Mouse (Mus musculus) layer of hippocampus, postnatal 25 days (tissue): ENCODE data around the gene Slc16a8. TPM values are rescaled to one million over a fixed set of nuclear protein-coding genes. Genes with fewer than 3 reads are reported as not detected.

Experiments used
- DNase-seq, 2 experiments: peaks; one replicate each; pipeline ENCODE4 v3.0.0; 2022; ENCODE audit warnings: mixed read lengths in 2 of 2, low spot score in 1 of 2; ENCODE audit errors: extremely low spot score in 1 of 2
- total RNA-seq, 2 experiments: library from RNA; stranded (reverse); gene quantifications; 2 replicates each; pipeline ENCODE4 v1.2.3; 2021

Slc16a8 gene
- not detected for total RNA-seq

DNA sequence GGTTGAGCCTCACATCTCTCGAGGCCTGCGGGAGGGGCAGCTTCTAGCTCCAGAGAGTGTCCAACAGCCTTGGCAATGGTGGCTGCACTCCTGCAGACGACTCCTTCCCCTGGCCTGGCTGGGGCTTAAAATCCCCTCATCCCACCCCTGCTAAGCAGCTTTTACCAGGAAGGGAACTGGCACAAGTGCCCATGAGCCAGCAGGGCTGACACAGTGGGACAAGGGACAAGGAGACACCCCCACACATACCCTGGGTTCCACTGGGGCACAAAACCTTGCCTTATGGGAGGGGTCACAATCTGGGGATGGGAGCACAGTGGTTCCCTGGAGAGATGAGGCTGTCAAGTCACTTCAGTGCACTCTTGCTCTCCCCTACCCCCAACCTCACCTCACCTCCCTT, at the start of gene Slc16a8:
Gene Slc16a8, minus strand, starts transcription at position 101 of the 400 bp plus-strand sequence.
- no peak for DNase-seq

GRCm38 (mm10) chr15:79303725-79304124, 49.2 kb upstream of the Slc16a8 start:
- peak in 1 of 2 experiments; percentile 21 for DNase-seq

- DNase-seq = no peak
Observed at GRCm38 (mm10) chr15:79299563-79300155, 45.1 kb upstream of the Slc16a8 start.

DNA sequence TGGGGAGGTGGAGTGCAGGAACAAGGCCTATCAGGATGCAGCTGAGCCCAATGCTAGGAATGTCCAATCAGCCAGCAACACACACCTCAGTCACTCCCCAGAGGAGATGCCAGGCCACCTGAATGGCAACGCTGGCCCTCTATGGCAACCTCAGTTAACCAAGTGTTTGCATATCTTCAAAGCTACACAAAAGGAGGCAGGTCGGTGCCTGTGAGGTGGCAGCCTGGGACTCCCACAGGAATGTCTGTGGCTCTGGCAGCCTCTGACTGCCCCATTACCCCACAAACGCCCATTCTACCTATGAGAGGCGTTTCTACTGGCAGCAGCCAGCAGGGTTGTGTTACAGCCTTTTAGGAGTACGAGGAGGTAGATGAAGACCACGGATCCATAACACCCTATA, 44.0 kb upstream of the Slc16a8 start:
- DNase-seq = no peak

GRCm38 (mm10) chr15:79292779-79293178, 38.2 kb upstream of the Slc16a8 start:
- DNase-seq = no peak

DNA sequence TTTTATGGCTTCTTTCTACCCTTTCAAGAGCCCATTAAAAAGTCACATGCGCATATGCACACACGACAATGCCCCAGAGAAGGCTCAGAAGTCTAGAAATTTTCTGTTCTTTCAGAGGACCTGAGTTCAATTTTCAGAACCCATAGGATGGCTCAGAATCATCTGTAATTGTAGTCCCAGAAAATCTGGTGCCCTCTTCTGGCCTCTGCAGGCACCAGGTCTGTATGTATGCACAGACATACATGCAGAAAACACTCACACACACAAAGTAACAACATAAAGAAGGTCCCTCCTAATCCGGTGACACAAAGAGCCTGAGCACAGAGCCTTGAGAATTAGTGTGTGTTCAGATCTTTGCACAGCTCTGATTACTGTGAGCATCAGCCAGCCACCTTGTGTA, 35.8 kb upstream of the Slc16a8 start:
- DNase-seq = no peak

DNA sequence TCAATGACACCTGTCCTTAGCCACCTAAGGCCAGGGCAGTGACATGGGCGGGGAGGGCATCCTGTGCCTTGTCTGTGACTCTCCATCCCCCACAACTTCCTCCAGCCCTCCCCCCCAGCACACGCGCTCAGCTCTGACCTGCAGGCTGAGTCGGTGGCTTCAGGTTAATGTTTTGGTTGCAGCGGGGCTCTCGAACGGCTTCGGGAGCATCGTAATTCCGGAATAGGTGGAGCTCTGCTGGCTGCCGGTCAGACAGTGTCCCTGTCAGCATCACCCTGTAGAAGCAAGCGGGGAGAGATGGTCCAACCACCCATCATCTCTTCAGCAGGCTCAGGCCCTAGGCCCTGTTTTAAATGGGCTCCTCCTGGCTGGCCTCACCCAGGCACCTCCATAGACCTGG, 34.9 kb upstream of the Slc16a8 start:
- no peak for DNase-seq

GRCm38 (mm10) chr15:79288387-79288786, 33.8 kb upstream of the Slc16a8 start:
- no peak for DNase-seq

DNA sequence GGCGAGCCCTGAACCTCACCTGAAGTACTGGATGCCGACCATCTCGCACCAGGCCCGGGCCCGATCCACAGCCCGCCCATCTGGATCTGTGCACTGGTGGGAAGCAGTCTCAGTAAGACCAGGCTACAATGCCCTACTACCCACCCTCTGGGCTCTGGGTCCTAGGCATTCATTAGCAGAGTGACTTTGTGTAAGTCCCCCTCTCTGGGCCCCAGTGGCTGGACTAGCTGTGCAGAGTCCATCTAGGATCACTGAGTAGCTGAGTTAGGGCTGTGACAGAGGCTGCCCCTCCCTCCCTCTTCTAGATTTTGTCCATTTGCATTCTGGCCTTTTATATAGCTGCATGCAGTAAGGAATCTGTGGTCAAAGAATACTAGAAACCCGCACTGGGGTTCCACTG, 32.5 kb upstream of the Slc16a8 start:
- DNase-seq = no peak

GRCm38 (mm10) chr15:79286141-79286540, 31.6 kb upstream of the Slc16a8 start:
- no peak for DNase-seq

DNA sequence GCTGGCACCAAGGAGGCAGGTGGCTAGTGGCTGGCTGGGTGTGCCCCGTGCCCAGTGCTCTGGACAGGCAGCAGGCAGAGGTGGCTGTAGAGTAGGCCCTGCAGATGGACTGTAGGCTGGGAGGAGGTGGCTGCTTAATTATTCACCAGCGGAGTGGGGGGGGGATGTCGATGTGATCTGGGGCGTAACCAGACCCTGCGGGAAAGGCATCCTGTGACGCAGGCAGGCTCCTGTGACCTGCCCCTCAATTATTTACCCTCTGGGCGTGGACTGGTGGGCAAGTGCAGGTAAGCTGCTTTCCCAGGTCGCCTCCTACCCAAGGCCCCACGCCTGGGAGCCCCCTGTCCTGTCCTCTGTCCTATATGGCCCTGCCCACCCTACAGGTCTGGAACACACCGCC, 30.8 kb upstream of the Slc16a8 start, which contains the start of gene Baiap2l2:
Gene Baiap2l2, minus strand, starts transcription at position 139 of the 400 bp plus-strand sequence.
- no peak for DNase-seq

- no peak for DNase-seq
Observed at GRCm38 (mm10) chr15:79283371-79283770, 28.8 kb upstream of the Slc16a8 start.

DNA sequence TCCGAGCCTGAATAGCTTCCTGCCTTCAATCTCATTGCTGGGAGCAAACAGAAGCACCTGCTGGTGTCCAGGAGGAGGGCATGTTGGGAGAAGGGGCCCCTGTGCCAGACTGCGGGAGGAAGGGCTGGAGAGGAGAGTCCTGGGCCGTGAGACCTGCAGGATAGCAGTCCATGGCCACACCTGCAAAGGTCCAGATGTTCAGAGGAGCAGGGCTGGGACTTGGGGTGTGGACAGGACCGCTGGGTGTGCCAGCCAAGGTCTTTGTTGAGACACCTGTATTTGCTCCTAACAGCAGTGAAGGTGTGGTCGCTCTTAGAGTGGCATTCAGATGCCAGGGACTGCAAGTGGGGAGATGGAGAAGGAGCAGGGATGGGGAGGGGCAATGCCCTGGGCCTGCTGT, 27.9 kb upstream of the Slc16a8 start:
- DNase-seq = no peak

DNA sequence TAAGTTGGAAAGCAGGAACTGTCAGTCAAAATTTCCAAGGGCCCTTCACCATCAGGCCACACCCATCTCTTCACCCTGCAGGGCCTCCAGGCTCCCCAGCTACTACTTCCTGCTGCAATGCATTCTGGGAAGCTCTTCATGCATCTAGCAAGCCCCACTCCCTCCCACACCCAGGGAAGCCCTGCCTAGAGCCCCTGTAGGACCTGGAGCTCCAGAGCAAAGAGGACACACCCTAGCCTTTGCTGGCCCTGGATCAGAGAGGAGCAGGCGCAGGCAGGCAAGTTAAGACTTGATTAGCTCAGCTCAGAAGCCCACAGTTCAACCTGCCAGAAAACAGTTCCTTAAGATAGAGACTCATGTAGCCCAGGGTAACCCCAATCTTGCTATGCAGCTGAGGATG, 26.8 kb upstream of the Slc16a8 start:
- DNase-seq = no peak

DNA sequence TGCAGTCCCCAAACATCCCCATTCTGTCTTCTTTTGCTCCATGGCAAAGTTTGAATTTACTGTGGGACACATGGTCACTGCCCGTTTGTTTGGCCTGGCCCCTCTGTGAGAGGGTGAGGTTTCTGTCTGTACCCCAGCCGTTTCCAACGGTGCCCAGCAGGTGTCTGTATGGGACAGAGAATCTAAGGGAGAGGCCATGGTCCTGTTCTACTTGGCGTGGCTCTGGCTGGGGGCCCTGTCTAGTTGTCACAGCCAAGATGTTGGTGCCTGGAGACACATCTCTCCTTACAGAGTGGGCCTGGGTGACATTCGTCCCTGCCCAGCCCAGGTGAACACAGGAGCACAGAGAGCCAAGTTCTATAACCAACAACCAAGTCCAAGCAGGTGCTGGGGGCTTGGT, 26.3 kb upstream of the Slc16a8 start:
- DNase-seq = no peak

DNA sequence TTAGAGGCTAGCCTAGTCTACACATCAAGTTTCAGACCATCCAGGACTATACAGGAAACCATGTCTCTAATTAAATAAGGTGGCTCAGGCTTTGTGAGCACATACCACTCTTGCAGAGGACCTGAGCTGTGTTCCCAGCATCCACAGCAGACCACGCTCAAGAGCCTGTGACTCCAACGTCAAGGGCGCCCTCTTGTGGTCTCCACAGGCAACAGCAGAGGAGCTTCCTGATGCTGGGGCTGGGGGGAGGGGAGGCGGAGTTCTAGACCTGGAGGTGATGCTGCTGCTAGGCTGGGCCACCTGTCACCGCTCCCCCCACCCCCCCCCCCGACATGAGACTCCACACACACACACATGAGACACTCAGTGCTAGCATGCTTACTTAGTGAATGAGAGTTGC, 25.6 kb upstream of the Slc16a8 start:
- no peak for DNase-seq

GRCm38 (mm10) chr15:79277728-79278127, 23.2 kb upstream of the Slc16a8 start:
- no peak for DNase-seq

- no peak for DNase-seq
Observed at GRCm38 (mm10) chr15:79273020-79273419, 18.5 kb upstream of the Slc16a8 start.

DNA sequence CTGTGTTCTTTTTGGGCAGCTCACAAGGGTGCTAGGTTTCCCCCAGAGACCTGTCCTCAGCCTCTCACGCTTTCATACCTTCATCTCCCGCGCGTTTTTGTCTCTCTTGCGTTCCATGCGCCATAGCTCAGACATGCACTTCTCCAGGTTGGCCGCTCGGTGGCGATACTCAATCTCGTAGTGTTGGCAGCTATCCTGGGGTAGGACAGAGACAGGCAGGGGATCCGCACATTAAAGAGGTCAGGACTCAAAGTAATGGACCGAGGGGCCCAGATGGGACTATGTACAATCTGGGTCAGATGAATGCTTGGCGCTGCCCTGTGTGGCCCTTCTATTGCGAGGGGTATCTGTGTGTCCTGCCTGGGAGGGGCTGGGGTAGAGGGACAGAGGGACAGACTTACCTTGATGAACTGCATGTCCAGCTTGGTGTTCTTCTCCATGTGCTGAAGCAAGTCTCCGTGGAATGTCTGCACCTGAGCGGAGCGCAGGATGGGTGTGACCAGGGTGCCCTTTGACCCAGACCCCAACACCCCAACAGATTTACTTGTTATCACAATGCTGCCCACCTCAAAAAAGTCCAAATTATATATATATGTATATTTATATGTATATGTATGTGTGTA, 16.7 kb upstream of the Slc16a8 start:
- peak in 1 of 2 experiments; percentile 54 for DNase-seq

GRCm38 (mm10) chr15:79270317-79271123, 16.0 kb upstream of the Slc16a8 start:
- peak in 1 of 2 experiments; percentile 53 for DNase-seq

DNA sequence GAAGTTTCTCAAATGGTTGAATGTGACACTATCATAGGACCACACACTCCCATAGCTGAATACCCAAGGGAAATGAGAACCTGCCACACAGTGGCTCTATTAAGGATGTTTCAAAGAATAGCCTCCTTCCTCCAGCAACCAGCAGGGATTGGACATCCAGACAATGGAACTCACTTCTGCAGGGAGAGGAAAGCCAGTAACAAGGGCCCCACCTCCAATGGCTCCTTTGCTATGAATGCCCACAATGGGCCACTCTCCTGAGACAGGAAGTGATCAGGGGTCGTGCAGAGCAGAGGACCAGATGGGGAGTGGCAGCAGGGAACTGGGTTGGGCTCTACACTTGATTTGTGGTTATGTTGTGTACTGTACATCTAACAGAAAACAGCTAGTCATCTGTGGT, 14.0 kb upstream of the Slc16a8 start:
- no peak for DNase-seq

- DNase-seq = no peak
Observed at GRCm38 (mm10) chr15:79265384-79265783, 10.8 kb upstream of the Slc16a8 start.
